Mouse (Mus musculus) bone marrow, adult 2 months (tissue): ENCODE data around the gene Clic6. TPM values are rescaled to one million over a fixed set of nuclear protein-coding genes. Genes with fewer than 3 reads are reported as not detected.
"Not testable (repeated sequence)": the region's sequence is repeated elsewhere in the genome, so short reads cannot be mapped to it uniquely, and the experiment has no call there.

Source experiments
- H3K27ac ChIP-seq: fragments of 200-500 bp; 2 replicates; pipeline ENCODE4 v1.5.1; 2012; ENCODE audit warnings: low read depth, mild to moderate bottlenecking, control low read depth, inconsistent platforms, low read length; ENCODE audit not compliant: control insufficient read depth, poor library complexity, insufficient read depth
- H3K4me1 ChIP-seq: fragments of 200-500 bp; 2 replicates; pipeline ENCODE4 v1.6.1; 2011; ENCODE audit warnings: low read length; ENCODE audit not compliant: control insufficient read depth, insufficient read depth
- H3K4me3 ChIP-seq: fragments of 200-500 bp; replicated peaks from 2 replicates; pipeline ENCODE3; 2011; ENCODE audit warnings: mild to moderate bottlenecking, low read depth, low read length, control low read depth; ENCODE audit not compliant: control insufficient read depth
- CTCF ChIP-seq: fragments of 200-500 bp; IDR thresholded peaks from 2 replicates; pipeline ENCODE4 v1.5.1; 2011; ENCODE audit warnings: low read length, control low read depth; ENCODE audit not compliant: control insufficient read depth, insufficient read depth
- POLR2A ChIP-seq: fragments of 200-500 bp; IDR thresholded peaks from 2 replicates; pipeline ENCODE4 v1.6.1; 2011; ENCODE audit warnings: low read depth, mild to moderate bottlenecking, control low read depth, low read length, borderline replicate concordance; ENCODE audit not compliant: control insufficient read depth
- WGBS: fragments of 180-500 bp; shearing (Covaris S2); methylation state at CpG from one replicate; pipeline ENCODE4 v1.1.7; 2018; 5-methylcytosine and 5-hydroxymethylcytosine counted together
- polyA plus RNA-seq: library from polyadenylated mRNA; stranded (reverse); fragments of >200 nt; gene quantifications from 2 replicates; pipeline ENCODE4 v1.2.4, GENCODE M21; 2011; ENCODE audit warnings: low replicate concordance; ENCODE audit not compliant: missing spikeins, insufficient read depth, insufficient read length

Gene Clic6
- polyA plus RNA-seq, 1 experiment = not detected

DNA sequence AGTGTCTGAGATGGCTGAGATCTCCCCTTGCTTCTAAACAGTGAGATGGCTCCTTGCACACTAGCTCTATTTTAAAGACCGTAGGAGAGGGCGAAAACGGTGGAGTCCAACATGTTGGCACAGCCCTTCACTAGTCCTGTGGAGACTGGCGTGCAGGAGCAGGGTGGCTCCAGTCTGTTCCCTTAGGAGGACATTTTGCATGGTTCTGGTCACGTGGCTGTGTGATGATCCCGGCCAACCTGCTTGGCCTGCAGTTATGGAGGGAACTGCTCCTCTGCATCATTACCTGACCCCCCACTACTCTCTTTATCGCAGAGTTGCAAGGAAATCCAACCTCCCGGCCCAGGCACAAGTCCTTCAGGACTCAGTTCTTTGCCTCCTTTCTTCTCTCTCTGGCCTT lies 15.0 kb downstream of the Clic6 start:
- Histone ChIP-seq H3K4me1 (no peaks in the 10 kb centered on the region), H3K4me3 (no peak overlapping the region), H3K27ac (no peak overlapping the region)
- TF ChIP-seq CTCF (no peak), POLR2A (no peak)
- 82% methylated on average over 8 of the region's 8 CpGs for WGBS

DNA sequence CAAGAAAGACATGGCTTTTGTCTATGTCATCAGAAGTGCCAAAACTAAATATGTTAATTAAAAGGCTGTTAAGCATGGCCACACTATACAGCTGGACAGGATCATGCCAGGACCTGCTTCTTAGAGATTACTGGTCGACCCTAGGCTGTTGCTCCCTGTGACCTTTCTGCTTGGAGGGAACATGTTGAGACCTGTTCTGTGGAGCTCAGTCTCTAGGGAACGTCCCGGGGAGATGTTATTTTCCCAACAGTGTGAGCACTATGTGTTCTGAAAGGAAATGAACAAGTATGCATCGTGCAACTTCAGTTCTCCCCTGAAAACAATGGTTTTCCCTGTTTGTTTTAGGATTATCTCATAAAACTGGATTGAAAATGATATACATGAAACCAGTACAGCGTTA lies 17.6 kb downstream of the Clic6 start:
- Histone ChIP-seq H3K4me1 (no peaks in the 10 kb centered on the region), H3K27ac (no peak overlapping the region), H3K4me3 (no peak overlapping the region)
- TF ChIP-seq CTCF = no peak
- TF ChIP-seq POLR2A = no peak
- 68% methylated on average over 5 of the region's 5 CpGs for WGBS

- Histone ChIP-seq H3K27ac (no peak overlapping the region), H3K4me3 (no peak overlapping the region), H3K4me1 (no peaks in the 10 kb centered on the region)
- TF ChIP-seq POLR2A (no peak), CTCF (no peak)
- 77% methylated on average over 4 of the region's 4 CpGs for WGBS
Measured at GRCm38 (mm10) chr16:92507573-92507972, 22.0 kb downstream of the Clic6 start.

- 63% methylated on average over 13 of the region's 13 CpGs for WGBS
- Histone ChIP-seq H3K4me3 (no peak overlapping the region), H3K27ac (no peak overlapping the region), H3K4me1 (no peaks in the 10 kb centered on the region)
- TF ChIP-seq CTCF (no peak), POLR2A (no peak)
Measured at GRCm38 (mm10) chr16:92510835-92511772, 25.6 kb downstream of the Clic6 start.

GRCm38 (mm10) chr16:92511773-92512391 lies 26.3 kb downstream of the Clic6 start:
- Histone ChIP-seq H3K27ac (no peak overlapping the region), H3K4me3 (no peak overlapping the region), H3K4me1 (no peaks in the 10 kb centered on the region)
- TF ChIP-seq CTCF = peak; percentile 57; the same call in 1 of the 2 replicates
- TF ChIP-seq POLR2A = no peak
- WGBS = 57% methylated on average over 5 of the region's 5 CpGs

- 81% methylated on average over 9 of the region's 9 CpGs for WGBS
- H3K4me1 ChIP-seq, H3K27ac ChIP-seq, H3K4me3 ChIP-seq: not testable (repeated sequence)
Measured at GRCm38 (mm10) chr16:92514896-92515295, 29.4 kb downstream of the Clic6 start.

GRCm38 (mm10) chr16:92516139-92516538 lies 30.6 kb downstream of the Clic6 start:
- TF ChIP-seq POLR2A (no peak), CTCF (no peak)
- Histone ChIP-seq H3K4me1 (no peaks in the 10 kb centered on the region), H3K4me3 (no peak overlapping the region), H3K27ac (no peak overlapping the region)
- WGBS = 86% methylated on average over 9 of the region's 9 CpGs

- H3K27ac ChIP-seq = no peak overlapping the region
- H3K4me3 ChIP-seq = no peak overlapping the region
- no peak for TF ChIP-seq CTCF
- no peak for TF ChIP-seq POLR2A
- WGBS = 76% methylated on average over 4 of the region's 4 CpGs
- H3K4me1 ChIP-seq = no peaks in the 10 kb centered on the region
Measured at GRCm38 (mm10) chr16:92518718-92519117, 33.2 kb downstream of the Clic6 start.
